In the genomic region with DNA sequence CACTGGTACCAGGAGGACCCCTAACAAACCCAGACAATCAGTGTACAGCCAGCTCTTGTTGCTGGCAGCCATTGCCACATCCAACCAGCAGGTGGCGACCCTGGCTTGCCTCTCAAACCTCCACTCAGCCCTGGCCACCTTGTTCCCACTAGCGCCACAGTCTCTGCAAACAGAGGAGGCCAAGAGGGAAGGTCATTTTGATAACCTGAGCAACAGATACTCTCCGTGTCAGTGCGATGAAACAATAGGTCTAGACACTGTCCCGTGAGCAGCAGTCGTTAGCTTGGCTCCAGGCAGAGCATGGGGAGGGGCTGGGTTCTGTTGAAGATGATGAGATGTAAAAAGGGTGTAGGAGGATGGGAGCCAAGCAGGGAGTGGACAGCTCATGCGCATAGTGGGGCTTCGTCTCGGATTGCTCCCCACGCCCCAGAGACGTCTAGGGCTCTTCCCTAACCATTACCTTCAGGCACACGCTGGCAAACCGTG, we compare ENCODE assay signal across 9 mouse cellular contexts. TPM values are rescaled to one million over a fixed set of nuclear protein-coding genes. Genes with fewer than 3 reads are reported as not detected.
DNase-seq lines count a peak whose midpoint lies in the region; ATAC-seq and TF ChIP-seq lines count a peak whose summit lies in the region.
"Had no signal": no experiment of that assay in that cellular context is flagged by ENCODE, and none has a peak within 500 bp of the region (broad histone marks: within the 10 kb centered on the region; RNA-seq: fewer than 3 reads in every experiment).

No protein-coding gene starts in this region.

- DNase-seq in CH12.LX (ENCODE audit: extremely low read depth) = peak; percentile 34
- DNase-seq in brain, embryonic 14.5 days (ENCODE audit: low read depth) = peak; percentile 86
- DNase-seq in heart, postnatal 0 days (ENCODE audit: low spot score) = peak; percentile 77
- DNase-seq in kidney, postnatal 36 days = peak; percentile 65 to 88
- DNase-seq in liver, postnatal 0 days = peak; percentile 72
- DNase-seq in ovary, adult 18-20 months (ENCODE audit: low spot score) = peak; percentile 40
- peak; percentile 87 for DNase-seq in thymus, postnatal 4 days

- H3K27me3 ChIP-seq in CH12.LX (replicated peaks) = peaks cover 84% of the 10 kb centered on the region
- peaks cover 12% of the 10 kb centered on the region for H3K27me3 ChIP-seq in forebrain, embryonic 12.5 days
- H3K27me3 ChIP-seq in heart, postnatal 0 days (ENCODE audit: control insufficient read depth, insufficient read depth, low read length) = peaks cover 15% of the 10 kb centered on the region; the same call in 1 of the 2 replicates
- H3K27me3 ChIP-seq in liver, postnatal 0 days (ENCODE audit: insufficient read depth, low read length) = no peaks in the 10 kb centered on the region

- peak; percentile 67 to 94 for TF ChIP-seq CTCF in CH12.LX (conservative IDR thresholded peaks at IDR 0.05 in 1 of 2, IDR thresholded peaks at IDR 0.05 in 1 of 2; ENCODE audit: low read depth in 2 of 2, low read length in 2 of 2)
- peak; percentile 99 for TF ChIP-seq CTCF in brain, embryonic 14.5 days (IDR thresholded peaks at IDR 0.05; ENCODE audit: borderline replicate concordance, extremely low read depth, insufficient read depth, insufficient read length)
- TF ChIP-seq CTCF in heart, postnatal 0 days (IDR thresholded peaks at IDR 0.05; ENCODE audit: low read depth) = peak; percentile 99
- TF ChIP-seq CTCF in liver, postnatal 0 days (IDR thresholded peaks at IDR 0.05; ENCODE audit: low read depth) = peak; percentile 91

- H3K4me2 ChIP-seq in CH12.LX (ENCODE audit: insufficient read depth, low read depth, poor library complexity, severe bottlenecking) = no peak overlapping the region
- H3K4me2 ChIP-seq in forebrain, embryonic 12.5 days = no peak overlapping the region
- H3K4me2 ChIP-seq in heart, postnatal 0 days (ENCODE audit: low read depth, low read length) = no peak overlapping the region
- H3K4me2 ChIP-seq in liver, postnatal 0 days (ENCODE audit: low read depth, low read length) = no peak overlapping the region

- H3K4me3 ChIP-seq in CH12.LX (replicated peaks in 1 of 3; ENCODE audit: low read depth in 2 of 3, low read length in 2 of 3, poor library complexity in 1 of 3) = no peak overlapping the region
- no peak overlapping the region for H3K4me3 ChIP-seq in forebrain, embryonic 12.5 days (replicated peaks)
- H3K4me3 ChIP-seq in heart, postnatal 0 days (ENCODE audit: low read depth, low read length) = no peak overlapping the region
- H3K4me3 ChIP-seq in liver, postnatal 0 days (ENCODE audit: low read depth, low read length) = no peak overlapping the region
- H3K4me3 ChIP-seq: erythroblast, embryonic 14.5 days had no signal

- TF ChIP-seq EP300 in CH12.LX (IDR thresholded peaks at IDR 0.05; ENCODE audit: low read length) = no peak
- TF ChIP-seq EP300 in heart, postnatal 0 days (IDR thresholded peaks at IDR 0.05; ENCODE audit: low read depth) = no peak
- TF ChIP-seq EP300 in liver, postnatal 0 days (IDR thresholded peaks at IDR 0.05; ENCODE audit: low read depth) = no peak

- ATAC-seq in forebrain, embryonic 12.5 days (ENCODE audit: low FRiP score) = peak; percentile 23; the same call in 1 of the 2 replicates
- ATAC-seq in heart, postnatal 0 days (ENCODE audit: insufficient read depth, low read depth) = peak; percentile 64
- ATAC-seq in liver, postnatal 0 days = no peak

- H3K79me2 ChIP-seq in CH12.LX (replicated peaks; ENCODE audit: control insufficient read depth, extremely low read depth, insufficient read depth, poor library complexity, severe bottlenecking) = no peaks in the 10 kb centered on the region

- no peak overlapping the region for H3K27ac ChIP-seq in CH12.LX (ENCODE audit: insufficient read depth, low read depth)
- H3K27ac ChIP-seq in forebrain, embryonic 12.5 days = no peak overlapping the region
- H3K27ac ChIP-seq in heart, postnatal 0 days (ENCODE audit: low read depth) = no peak overlapping the region
- H3K27ac ChIP-seq in liver, postnatal 0 days (ENCODE audit: low read depth) = no peak overlapping the region

- 31% methylated on average over 13 of the region's 13 CpGs for WGBS in forebrain, embryonic 12.5 days
- 18% methylated on average over 13 of the region's 13 CpGs for whole genome bisulfite sequencing in heart, postnatal 0 days
- 29% methylated on average over 13 of the region's 13 CpGs for WGBS in liver, postnatal 0 days (ENCODE audit: insufficient replicate concordance)

- no peaks in the 10 kb centered on the region for H3K9me3 ChIP-seq in CH12.LX (replicated peaks; ENCODE audit: low read length)
- H3K9me3 ChIP-seq in forebrain, embryonic 12.5 days = no peaks in the 10 kb centered on the region
- H3K9me3 ChIP-seq in heart, postnatal 0 days (replicated peaks; ENCODE audit: control insufficient read depth, low read length) = no peaks in the 10 kb centered on the region
- no peaks in the 10 kb centered on the region for H3K9me3 ChIP-seq in liver, postnatal 0 days (ENCODE audit: low read length)

- in situ Hi-C loops in CH12.LX (cut with MboI; ENCODE audit: low pct_ligation_motif_present, low pct_unique_long_range_greater_than_20kb, low sequenced_read_pairs) = loop anchor here (5.0 kb wide), 1 partner anchor 96 kb away; no protein-coding TSS in a partner anchor

- peak; percentile 83 for TF ChIP-seq RAD21 in CH12.LX (IDR thresholded peaks at IDR 0.05; ENCODE audit: low read depth, low read length)

- no peak for TF ChIP-seq POLR2A in CH12.LX (IDR thresholded peaks at IDR 0.05; ENCODE audit: low read depth, low read length)
- TF ChIP-seq POLR2A in brain, embryonic 14.5 days (IDR thresholded peaks at IDR 0.05; ENCODE audit: borderline replicate concordance, extremely low read depth, insufficient read depth, insufficient read length, poor library complexity, severe bottlenecking) = no peak

- no peaks in the 10 kb centered on the region for H3K36me3 ChIP-seq in CH12.LX (replicated peaks in 1 of 2; ENCODE audit: control insufficient read depth in 1 of 2, insufficient read depth in 1 of 2, low read length in 1 of 2)
- H3K36me3 ChIP-seq in forebrain, embryonic 12.5 days (replicated peaks) = no peaks in the 10 kb centered on the region
- H3K36me3 ChIP-seq in heart, postnatal 0 days (replicated peaks; ENCODE audit: control insufficient read depth, insufficient read depth, low read length) = no peaks in the 10 kb centered on the region
- H3K36me3 ChIP-seq in liver, postnatal 0 days (replicated peaks; ENCODE audit: insufficient read depth, low read length) = no peaks in the 10 kb centered on the region

- peaks cover 0 to 3% of the 10 kb centered on the region in 2 experiments; a peak in 1 of 4 replicates for H3K4me1 ChIP-seq in CH12.LX (ENCODE audit: control insufficient read depth in 1 of 2, insufficient read depth in 2 of 2)
- H3K4me1 ChIP-seq in forebrain, embryonic 12.5 days = no peaks in the 10 kb centered on the region
- H3K4me1 ChIP-seq in heart, postnatal 0 days (ENCODE audit: control insufficient read depth, insufficient read depth) = peaks cover 20% of the 10 kb centered on the region
- no peaks in the 10 kb centered on the region for H3K4me1 ChIP-seq in liver, postnatal 0 days (ENCODE audit: insufficient read depth)

- dilution Hi-C loops in CH12.LX (cut with MboI; ENCODE audit: extremely low pct_ligation_motif_present, extremely low pct_unique_long_range_greater_than_20kb, low sequenced_read_pairs) = no loop called here

- no peak overlapping the region for H3K9ac ChIP-seq in CH12.LX (ENCODE audit: insufficient read depth, low read depth)
- no peak overlapping the region for H3K9ac ChIP-seq in forebrain, embryonic 12.5 days
- no peak overlapping the region for H3K9ac ChIP-seq in heart, postnatal 0 days (replicated peaks; ENCODE audit: low read depth, low read length)
- no peak overlapping the region for H3K9ac ChIP-seq in liver, postnatal 0 days (replicated peaks)

TF ChIP-seq in CH12.LX, 34 proteins besides CTCF, POLR2A, EP300 and RAD21 (continues in another document):
- TF ChIP-seq CHD2 (IDR thresholded peaks at IDR 0.05; ENCODE audit: low read length) (no peak), ZKSCAN1 (IDR thresholded peaks at IDR 0.05; ENCODE audit: borderline replicate concordance, low read depth, low read length) (no peak), GABPA (IDR thresholded peaks at IDR 0.05; ENCODE audit: insufficient replicate concordance, low read depth, low read length) (no peak), ETS1 (conservative IDR thresholded peaks at IDR 0.05; ENCODE audit: low read depth, low read length) (no peak), JUND (conservative IDR thresholded peaks at IDR 0.05; ENCODE audit: low read depth, low read length) (no peak), KAT2A (IDR thresholded peaks at IDR 0.05; ENCODE audit: insufficient replicate concordance, low read length) (no peak)

RNA-seq across cellular contexts. Expression of a gene that starts 19.6 kb away (rescaled TPM):
- total RNA-seq in CH12.LX (2012; rRNA removed) (not detected in 2 replicates), CH12.LX (2014; rRNA removed) (not detected in 2 replicates)
- not detected in 2 replicates for polyA plus RNA-seq in CH12.LX (2012; ENCODE audit: insufficient read length, low read depth)
- 0.47 and 0.59 TPM in 2 replicates for polyA plus RNA-seq in brain, embryonic 14.5 days (2012; rRNA removed)
- 0.46 and 0.96 TPM in 2 replicates for polyA plus RNA-seq in forebrain, embryonic 12.5 days (2016; fragmentation: Nextera tagmentation; extraction: Ambion mirVana)
- total RNA-seq in heart, postnatal 0 days (2014; rRNA removed; ENCODE audit: low replicate concordance) = not detected in 2 replicates
- polyA plus RNA-seq in heart, postnatal 0 days (2015; fragmentation: Nextera tagmentation; extraction: Ambion mirVana) = 0.11 and 0.14 TPM in 2 replicates
- polyA plus RNA-seq in liver, postnatal 0 days (2015; fragmentation: Nextera tagmentation; extraction: Ambion mirVana) = 0.06 TPM in 1 of 2 replicates, not detected in the other
- polyA plus RNA-seq: erythroblast, embryonic 14.5 days had no signal

RNA-seq across cellular contexts. Expression of a gene that starts 19.7 kb away (rescaled TPM):
- not detected in 2 replicates for total RNA-seq in CH12.LX (2012; rRNA removed)
- total RNA-seq in CH12.LX (2014; rRNA removed) = not detected in 2 replicates
- not detected in 2 replicates for polyA plus RNA-seq in CH12.LX (2012; ENCODE audit: insufficient read length, low read depth)
- 0.04 and 0.14 TPM in 2 replicates for polyA plus RNA-seq in brain, embryonic 14.5 days (2012; rRNA removed)
- 0.17 and 0.24 TPM in 2 replicates for polyA plus RNA-seq in forebrain, embryonic 12.5 days (2016; fragmentation: Nextera tagmentation; extraction: Ambion mirVana)
- total RNA-seq in heart, postnatal 0 days (2014; rRNA removed; ENCODE audit: low replicate concordance) = not detected in 2 replicates
- polyA plus RNA-seq in heart, postnatal 0 days (2015; fragmentation: Nextera tagmentation; extraction: Ambion mirVana) = 0.04 and 0.15 TPM in 2 replicates
- 0.54 and 0.94 TPM in 2 replicates for polyA plus RNA-seq in liver, postnatal 0 days (2015; fragmentation: Nextera tagmentation; extraction: Ambion mirVana)
- polyA plus RNA-seq: erythroblast, embryonic 14.5 days had no signal

RNA-seq across cellular contexts. Expression of a gene that starts 54.3 kb away (rescaled TPM):
- total RNA-seq in CH12.LX (2012; rRNA removed) (1.3 and 1.4 TPM in 2 replicates), CH12.LX (2014; rRNA removed) (not detected in 2 replicates)
- 0.11 TPM in 1 of 2 replicates, not detected in the other for polyA plus RNA-seq in CH12.LX (2012; ENCODE audit: insufficient read length, low read depth)
- 52.7 and 59.3 TPM in 2 replicates for polyA plus RNA-seq in brain, embryonic 14.5 days (2012; rRNA removed)
- polyA plus RNA-seq in forebrain, embryonic 12.5 days (2016; fragmentation: Nextera tagmentation; extraction: Ambion mirVana) = 101 and 112 TPM in 2 replicates
- total RNA-seq in heart, postnatal 0 days (2014; rRNA removed; ENCODE audit: low replicate concordance) = 81.1 and 85.9 TPM in 2 replicates
- 52.9 and 62.6 TPM in 2 replicates for polyA plus RNA-seq in heart, postnatal 0 days (2015; fragmentation: Nextera tagmentation; extraction: Ambion mirVana)
- 2.6 and 2.8 TPM in 2 replicates for polyA plus RNA-seq in liver, postnatal 0 days (2015; fragmentation: Nextera tagmentation; extraction: Ambion mirVana)
- polyA plus RNA-seq: erythroblast, embryonic 14.5 days had no signal

Comparison
In these comparisons a context has a peak if more than half of its experiments do, and no peak if none do; other contexts are left out.
1. DNase-seq: peak in every context shown above with its lines; median percentile 87 in thymus, postnatal 4 days; 86 in brain, embryonic 14.5 days; 77 in heart, postnatal 0 days; 76 in kidney, postnatal 36 days; 72 in liver, postnatal 0 days; 40 in ovary, adult 18-20 months; 34 in CH12.LX.
2. RNA of a gene that starts 54.3 kb away (polyA plus RNA-seq): 101 to 112 TPM in forebrain, embryonic 12.5 days, 52.7 to 59.3 TPM in brain, embryonic 14.5 days and 52.9 to 62.6 TPM in heart, postnatal 0 days; 2.6 to 2.8 TPM in liver, postnatal 0 days and 0.11 TPM in CH12.LX; every median in the first group is over 10 times any median in the second.
3. Peak in every context shown above with its lines, with median percentiles within 50 percentile points of each other: CTCF ChIP-seq.